Mouse (Mus musculus): Measurements from ENCODE around the gene Ccdc141.

Ccdc141 gene

DNA sequence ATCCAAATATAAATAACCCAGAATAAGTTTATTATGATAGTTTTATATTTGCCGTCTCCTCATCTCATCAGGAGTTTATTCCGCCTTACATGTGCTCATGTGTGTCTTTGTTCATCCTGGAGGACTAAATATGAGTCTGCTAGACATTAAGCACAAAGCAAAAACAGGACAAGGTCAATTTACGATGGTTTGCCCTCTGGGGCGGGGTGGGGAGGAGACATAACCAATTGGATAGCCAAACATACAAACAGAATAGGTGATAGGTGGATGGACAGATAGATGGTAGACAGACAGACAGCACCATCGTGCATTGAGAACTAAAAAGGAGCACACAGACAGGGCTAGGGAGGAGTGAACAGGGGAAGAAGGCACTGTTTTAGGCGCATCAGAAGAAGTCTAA lies 3.4 kb upstream of the Ccdc141 start:
- no peak for DNase-seq

DNA sequence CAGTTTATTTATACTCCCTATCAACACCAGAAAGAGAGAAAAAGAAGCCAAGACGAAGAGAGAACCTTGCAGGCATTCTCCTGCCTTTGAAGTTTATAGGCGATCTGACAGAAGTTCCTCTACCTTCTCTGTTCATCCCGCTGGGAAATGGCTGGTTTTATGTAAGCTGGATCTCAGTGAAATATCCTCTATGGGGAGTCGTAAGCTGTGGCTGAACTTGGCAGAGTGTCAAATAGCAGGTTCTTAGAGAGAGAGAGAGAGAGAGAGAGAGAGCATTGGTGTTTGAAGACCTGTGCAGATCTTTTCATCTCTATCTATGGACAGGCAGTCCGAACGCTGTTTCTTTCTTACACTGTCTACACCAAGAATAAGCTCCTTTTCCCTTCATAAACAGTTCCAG lies 2.9 kb upstream of the Ccdc141 start:
- no peak for DNase-seq

DNA sequence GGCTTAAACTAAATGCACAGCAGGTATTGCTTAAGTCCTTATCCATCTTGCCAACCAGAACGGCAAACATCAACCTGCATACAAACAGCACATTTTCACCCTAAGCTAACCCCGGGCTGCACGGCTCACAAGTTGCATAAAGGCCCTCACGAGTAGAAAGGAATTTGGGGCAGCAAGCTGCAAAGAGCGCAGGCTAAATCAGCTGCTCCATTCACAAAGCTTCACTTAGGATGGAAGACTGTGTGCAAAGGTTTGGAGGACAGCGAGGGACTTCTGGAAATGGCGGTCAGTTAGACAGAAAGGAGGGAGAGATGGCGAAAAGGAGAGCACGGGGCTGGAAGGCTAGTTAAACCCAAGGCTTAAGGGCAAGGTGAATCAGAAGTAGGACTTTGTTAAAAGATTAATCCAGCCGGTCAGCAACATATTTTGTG lies 1.8 kb upstream of the Ccdc141 start:
- peak; percentile 71 to 86 for DNase-seq

DNA sequence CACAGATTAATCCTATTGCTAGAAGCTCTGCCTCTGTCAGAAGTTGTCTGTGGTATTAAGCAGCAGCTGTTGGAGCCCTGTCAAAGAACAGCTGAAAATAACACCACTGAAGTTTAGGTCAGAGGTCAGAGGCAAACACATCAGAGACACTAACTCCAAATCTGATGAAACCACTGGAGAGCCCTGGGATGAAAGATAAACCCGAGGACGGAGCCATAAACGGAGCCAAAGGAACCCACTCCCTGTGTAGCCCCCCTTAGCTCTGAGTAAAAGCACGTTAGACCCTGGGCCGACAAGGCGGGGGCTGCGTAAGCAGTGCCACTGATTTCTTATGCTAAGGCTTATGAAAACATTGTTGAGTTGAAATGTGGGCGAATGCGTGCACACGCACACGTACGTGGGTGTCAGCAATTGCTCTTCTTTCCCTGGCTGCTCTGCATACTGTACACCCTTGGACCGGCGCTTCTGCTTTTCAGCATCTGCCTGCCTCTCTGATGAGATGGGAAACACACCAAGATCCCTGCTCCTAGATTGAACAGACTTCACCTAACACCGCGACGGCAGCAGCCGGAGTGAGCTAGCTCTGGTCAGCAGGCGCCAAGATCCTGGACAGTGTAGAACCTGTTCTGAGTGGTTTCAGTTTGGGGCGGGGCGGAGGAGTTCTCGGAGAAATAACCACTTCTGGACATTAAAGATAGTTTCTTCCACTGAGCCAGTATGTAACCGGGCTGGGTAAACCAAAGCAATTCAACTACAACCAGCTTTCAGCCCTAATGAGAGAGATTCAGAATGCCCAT lies 1.2 kb upstream of the Ccdc141 start:
- DNase-seq: peak; percentile 76 to 81

DNA sequence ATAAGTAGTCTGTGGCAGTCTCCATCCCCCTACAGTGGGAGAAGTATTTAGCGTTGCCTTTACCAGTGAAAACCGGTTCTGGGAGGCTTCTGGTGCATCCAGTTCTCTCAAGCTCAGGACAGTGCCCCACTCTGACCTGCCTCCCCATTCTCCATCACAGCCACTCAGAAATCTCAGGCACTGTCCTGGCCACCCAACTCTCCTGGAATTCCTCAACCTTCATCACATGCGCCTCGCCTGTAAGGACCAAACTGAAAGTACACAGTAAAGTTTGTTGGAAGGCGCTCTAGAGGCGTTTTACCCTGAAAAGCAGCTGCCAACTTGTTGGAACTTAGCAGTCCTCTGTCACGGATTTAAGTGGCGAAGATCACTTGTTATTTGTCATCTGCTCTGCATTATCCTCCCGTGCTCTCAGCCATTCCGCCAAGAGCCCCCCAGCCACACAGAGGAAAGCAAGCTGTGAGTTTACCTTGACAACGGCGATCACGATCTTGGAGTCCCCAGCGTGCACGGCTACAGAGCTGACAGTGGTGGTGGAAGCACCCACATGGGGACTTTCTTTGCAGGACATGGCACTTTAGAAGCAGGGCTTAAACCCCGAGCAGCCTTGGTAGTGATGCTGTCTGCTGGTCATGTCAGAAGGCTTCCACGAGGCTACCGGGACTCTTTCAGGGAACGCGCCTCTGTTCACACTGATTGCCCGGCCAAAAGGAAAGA lies 362 bp downstream of the Ccdc141 start:
- peak; percentile 57 to 70 for DNase-seq

DNA sequence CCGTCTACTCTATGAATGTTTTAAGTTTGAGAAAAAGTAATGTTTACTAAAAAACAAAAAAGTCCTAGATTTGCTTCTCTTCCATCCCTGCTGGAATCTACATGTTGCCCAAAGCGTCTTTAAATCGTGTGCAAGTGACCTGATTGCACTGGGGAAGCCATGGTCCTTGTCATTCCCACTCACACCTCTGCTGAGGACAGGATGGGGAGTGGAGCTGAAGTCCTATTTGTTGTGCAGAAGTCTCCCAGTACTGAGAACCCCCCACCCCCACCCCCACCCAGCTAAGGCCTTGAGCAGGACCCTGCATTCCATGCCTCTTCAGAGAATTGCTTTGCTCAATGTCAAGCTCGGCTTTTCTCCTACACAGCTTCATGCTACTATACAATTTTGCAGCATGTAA lies 1.2 kb downstream of the Ccdc141 start:
- no peak for DNase-seq

DNA sequence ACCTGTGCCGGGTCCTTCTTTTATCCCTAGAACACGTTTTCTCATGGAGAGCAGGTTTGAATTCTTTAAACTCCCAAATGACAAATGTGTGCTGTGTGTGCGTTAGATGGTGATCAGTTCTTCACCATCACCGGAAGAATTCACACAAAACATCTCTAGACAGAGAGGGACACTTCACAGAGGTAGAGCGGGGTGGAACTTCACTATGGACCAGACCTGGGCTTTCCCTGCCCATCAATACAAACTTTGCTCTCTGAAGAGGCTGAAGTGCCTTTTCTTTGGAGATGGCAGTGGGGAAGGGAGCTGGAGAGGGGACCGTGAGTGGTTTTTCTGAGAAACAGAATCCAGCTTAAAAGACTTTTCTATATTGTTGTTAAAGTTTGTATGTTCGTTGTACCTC lies 1.7 kb downstream of the Ccdc141 start:
- no peak for DNase-seq

DNA sequence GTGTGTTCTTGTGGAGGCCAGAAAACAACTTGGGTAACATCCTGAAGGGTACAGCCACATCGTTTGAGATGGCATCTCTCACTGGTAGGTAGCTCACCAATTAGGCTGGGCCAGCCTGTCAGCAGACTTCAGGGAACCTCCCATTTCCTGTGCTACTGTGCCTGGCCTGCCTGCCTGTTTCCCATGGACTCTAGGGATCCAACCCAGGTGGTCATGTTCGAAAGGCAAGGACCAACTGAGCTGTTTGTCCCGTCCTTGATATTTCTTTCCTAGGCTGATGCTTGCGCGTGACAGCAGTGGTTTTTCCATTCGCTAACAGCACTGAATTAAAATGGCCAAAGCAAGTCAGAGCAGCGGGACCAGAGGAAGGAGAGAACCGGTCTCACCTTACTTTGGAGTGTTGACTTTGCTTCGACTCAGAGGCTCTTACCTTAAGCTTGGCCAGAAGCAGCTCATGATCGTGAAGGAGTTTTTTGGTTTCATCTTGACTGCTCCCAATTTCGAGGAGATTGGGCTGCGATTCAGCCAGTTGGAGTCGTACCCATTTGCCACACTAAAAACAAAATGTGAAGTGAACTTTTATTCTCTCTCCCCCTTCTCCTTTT lies 2.3 kb downstream of the Ccdc141 start:
- no peak for DNase-seq

DNA sequence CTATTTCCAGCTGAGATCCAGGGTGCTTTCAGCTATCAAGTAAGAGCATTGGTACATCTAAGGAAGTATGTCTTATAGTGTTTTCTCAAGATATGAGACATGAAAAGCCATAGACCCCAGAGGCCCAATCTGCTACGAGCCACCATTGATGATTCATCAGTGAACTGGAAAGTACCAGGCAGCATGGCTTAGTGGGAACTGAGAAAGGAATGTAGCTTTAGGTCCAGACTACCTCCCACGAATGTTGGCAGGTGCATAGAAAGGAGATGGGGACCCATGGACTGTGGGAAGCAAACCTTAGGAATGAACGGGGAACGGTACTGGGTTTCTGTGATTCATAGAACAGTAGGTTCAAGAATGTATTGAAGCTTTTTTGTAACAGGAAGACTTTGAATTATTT lies 4.1 kb downstream of the Ccdc141 start:
- DNase-seq: no peak

DNA sequence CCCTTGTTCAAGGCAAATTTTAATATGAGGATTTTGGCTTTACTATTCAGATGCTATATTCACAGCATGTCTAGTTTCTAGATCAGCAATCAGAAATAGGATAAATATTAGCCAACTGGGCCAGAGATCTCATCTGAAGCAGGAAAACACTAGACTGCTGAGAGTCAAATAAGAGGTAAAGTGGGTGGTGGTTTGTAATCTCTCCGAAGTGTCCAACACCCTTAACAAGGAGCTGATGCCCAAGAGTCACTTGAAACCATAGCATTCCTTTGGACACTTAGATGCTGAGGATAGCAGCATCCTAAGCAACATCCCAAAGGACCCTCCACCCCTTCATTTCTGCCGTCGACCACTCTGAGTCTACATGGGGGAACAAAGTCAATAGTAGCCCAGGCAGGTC lies 5.8 kb downstream of the Ccdc141 start:
- DNase-seq: no peak

DNA sequence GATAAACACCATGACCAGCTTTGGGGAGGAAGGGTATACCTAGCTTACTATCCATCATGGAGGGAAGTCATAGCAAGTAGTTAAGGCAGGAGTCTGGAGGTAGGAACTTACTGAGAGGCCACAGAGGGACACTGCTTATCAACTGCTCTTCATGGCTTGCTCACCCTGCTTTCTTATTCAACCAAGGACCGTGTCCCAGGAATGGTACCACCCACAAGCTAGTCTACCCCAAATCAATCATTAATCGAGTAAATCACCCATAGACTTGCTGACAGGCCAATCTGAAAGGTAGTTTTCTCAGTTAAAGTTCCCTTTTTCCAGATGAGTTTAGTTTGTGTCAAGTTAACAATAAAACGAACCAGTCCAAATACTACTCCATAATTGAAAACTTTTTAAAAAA lies 7.1 kb downstream of the Ccdc141 start:
- DNase-seq: peak; percentile 52 to 73

DNA sequence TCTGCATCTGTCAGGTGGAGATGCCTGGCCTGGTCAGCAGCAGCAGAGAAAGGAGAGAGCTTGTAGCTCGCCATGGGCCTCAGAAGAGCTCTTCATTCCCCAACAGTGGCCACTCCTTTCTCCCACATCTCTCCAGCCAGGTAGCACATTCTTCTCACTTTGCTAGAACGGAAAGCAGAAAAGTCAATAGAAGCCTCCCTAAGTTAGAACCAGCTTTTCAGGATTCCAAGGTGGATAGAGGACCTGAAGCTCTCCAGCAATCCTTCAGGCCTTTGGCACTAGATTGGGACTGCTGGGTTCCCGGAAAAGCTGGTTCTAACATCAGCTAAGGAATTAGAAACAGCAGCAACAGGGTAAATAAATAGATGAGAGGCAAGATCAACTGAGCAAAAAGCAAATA lies 8.3 kb downstream of the Ccdc141 start:
- DNase-seq: no peak

DNA sequence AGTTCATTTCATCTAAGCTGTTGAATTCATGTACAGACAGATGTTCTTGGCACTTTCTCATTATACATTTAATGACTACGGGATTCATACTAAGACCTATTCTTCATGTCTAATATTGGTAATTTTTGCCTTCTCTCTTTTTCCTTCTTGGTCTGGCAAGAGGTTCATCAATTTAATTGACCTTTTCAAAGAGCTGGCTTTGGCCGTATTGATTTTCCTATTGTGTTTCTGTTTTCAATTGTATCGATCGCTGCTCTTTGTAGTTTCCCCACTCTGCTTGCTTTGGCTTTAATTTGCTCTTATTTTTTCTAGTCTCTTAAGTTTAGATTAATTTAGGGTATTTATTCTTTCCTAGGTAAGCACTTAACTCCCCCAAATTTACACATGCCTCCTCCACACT lies 12.9 kb downstream of the Ccdc141 start:
- DNase-seq: no peak

DNA sequence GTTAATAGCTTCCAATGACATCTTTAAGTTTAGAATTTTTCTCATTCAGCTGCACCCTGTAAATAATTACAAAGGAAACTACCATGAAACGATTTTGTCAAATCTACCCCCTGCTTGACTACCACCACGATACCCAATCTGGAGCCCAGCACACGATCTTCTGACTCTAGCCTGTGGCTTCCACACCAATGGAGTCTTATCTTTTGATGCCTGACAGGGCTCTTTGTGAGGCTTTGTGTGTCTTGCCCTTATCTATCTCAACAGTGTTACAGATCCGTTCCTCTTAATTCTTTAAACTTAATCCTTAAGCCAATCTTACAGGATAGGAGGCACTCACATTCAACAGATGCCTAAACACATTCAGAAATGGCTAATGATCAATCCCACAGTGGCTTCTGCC lies 16.4 kb downstream of the Ccdc141 start:
- DNase-seq: no peak

DNA sequence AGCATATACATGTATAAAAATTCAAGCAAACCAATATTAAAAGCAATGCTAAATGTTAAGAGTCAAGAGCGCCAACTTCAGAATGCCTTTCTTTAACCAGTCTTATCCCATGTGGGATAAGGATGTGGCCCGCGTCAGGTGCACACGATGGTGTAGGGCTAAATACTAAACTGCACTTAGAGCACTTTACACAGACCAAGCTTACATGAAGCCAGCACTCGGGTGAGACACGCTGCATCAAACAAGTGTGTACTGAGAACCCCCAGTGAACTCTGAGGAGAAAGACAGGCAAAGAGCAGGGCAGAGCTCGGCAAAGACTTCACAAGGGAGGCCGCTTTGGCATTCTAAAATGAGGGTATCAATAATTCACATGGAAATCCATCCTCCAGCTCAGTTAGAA lies 19.2 kb downstream of the Ccdc141 start:
- no peak for DNase-seq

DNA sequence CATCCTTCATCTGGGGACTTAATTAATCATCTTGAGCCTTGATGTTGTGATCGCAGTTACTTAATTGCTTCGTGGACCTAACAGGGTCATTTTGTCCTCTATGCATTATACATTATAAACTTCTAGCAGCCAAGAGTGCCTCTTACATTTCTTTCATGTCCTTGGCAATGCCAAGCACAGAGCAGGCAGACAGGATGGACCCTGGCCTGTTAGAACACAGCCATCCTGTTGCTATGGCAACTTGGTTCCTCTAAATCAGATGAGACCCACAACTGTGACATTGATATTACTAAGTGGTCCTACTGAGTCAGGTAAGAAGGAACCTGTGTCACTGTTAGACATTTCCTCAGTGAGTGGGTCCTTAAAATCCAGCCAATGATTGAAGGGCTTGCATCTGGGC lies 20.9 kb downstream of the Ccdc141 start:
- no peak for DNase-seq

DNA sequence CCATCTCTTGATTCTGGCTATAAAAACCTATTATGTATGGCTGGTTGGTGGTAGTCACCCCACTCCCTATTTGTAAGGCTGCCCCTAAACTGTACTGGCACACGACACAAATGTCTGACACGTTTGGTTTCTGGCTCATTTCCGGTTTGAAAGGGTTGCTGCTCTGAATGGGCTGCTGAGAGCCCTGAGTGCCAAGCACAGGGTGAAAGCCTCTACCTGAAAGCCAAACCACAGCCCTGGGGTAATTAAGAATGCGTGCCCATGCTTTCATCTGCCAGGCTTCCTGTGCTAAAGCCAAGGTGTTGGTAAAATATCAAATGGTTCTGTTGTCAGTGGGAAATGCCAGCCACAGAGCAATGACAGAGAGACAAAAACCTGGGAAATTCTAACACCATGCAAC lies 22.2 kb downstream of the Ccdc141 start:
- no peak for DNase-seq

DNA sequence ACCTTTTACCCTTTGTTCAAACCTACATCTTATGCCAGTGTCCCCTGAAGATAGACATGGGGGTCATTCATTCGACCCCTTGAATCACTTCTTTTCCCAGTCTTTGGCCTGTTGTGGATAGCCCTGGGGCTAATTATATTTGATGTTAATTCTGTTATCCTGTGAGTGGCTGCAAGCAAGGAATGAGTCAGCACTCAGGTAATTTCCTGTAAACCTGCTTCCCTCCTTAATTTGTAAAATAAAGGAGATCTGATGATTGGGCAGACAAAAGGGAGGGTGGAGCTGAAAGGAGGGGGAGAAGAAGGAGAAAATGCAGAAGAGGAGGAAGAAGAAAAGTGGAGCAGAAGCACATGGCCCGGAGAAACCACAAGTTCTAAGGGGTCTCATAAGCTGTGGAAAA lies 23.5 kb downstream of the Ccdc141 start:
- no peak for DNase-seq

DNA sequence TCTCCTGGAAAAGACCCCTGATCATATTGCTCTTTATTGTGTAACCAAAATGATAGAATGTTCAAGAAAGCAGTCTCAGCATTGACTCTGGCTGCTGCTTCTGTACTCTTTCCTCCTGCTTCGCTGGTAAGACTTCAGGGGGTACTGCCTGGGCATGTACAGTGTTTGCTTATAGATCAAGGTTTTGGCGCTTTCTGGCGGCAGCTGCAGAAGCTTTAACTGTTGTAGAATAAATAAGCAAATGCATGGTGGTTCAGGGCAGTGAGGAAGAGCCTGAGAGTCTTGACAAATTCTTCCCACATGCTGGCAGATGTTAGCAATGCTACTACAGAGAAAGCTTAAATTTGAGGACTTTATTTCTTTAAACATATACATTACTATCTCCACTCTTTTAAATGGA lies 24.1 kb downstream of the Ccdc141 start:
- DNase-seq: no peak

DNA sequence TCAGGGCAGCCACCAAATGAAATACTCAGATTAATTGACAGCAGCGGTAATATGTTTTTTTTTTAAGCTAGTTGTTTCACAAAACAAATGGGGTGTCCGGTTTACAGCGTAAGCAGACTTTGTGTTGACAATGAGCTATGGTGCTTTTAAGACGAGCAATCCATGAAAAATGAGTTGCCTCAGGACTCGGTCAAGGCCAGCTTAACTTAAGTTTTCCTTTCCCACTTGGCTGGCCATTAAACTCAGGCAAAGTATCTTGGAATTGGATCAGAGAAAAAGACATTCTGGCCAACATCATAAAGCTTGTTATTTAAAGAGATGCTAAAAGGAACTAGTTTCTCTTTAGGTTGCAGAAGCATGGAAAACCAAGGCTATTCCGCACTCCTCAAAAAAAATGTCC lies 26.9 kb downstream of the Ccdc141 start:
- DNase-seq: no peak

DNA sequence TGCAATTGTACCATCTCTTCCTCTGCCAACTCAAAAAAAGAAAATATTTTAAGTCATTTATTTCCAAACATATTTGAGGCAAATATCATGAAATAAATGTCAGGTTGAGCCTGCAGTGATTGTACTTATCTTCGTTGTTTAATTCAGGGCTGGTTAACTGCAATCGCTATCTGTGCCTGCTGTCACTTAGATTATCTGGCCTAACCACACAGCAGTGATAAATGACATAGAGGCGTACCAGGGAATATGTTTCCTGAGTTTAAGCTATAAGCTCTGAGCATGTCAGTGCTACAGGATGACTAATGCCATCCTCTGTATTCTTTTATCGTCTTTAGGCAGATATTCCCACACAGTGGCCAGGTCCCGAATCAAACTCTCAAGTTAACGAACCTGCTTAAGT lies 31.6 kb downstream of the Ccdc141 start:
- no peak for DNase-seq

DNA sequence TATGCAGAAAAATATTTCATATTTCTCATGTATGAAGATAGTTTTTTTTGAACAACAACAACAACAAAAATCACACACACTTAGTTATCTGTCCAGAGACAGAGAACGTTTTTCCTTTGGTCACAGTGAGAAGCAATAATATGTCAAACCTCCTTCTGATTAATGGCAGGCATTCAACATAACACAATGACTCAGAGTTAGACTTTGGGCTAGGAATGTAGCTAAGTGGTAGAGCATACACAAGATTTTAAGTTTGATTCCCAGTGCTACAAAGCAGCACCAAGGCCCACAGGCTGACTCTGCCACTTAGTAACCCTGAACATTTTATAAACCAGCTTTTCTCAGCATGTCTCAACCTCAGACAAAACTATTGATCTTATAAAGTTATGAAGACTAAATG lies 35.5 kb downstream of the Ccdc141 start:
- no peak for DNase-seq

DNA sequence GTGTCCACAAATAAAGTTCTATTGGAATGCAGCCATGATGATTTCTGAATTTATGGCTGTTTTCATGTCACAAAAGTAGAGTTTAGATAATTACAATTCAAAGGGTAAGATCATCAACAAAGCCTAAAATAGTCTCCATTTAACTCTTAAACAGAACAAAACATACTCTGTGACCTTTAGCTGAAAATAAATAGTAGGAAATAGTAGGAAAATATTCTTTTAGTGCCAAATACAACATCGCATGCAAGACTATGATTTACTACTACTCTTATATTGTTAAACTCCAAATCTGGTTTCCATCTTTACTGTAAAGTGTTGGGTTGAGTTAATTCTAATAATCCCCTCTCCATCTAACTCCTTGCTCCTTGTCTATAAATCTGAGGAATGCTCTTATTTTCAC lies 37.0 kb downstream of the Ccdc141 start:
- DNase-seq: no peak

DNA sequence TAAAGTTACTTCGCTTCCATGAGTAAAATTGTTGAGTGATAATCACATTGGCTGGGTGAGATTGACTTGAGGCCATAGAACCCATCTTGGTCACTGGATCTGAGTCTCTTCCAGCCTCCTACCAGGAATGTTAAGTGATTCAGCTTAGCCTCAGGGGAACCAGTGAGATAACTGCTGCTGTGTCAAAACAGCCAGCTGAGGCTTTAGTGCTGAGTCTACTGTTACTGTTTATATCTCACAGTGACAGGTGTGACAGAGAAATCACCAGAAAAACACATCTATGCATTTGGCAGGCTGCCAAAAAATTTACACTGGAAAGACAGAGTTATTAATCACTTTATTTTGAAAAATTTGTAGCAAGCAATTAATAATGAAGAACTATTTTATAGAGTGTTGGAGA lies 43.5 kb downstream of the Ccdc141 start:
- no peak for DNase-seq
